Mouse (Mus musculus): ENCODE measurements at regions not wholly inside any gene's neighbourhood (a gene's known extent, or its start where the extent isn't known, plus 50 kb on each side); places are given as distances from the start of the nearest gene placed in this dataset.

DNA sequence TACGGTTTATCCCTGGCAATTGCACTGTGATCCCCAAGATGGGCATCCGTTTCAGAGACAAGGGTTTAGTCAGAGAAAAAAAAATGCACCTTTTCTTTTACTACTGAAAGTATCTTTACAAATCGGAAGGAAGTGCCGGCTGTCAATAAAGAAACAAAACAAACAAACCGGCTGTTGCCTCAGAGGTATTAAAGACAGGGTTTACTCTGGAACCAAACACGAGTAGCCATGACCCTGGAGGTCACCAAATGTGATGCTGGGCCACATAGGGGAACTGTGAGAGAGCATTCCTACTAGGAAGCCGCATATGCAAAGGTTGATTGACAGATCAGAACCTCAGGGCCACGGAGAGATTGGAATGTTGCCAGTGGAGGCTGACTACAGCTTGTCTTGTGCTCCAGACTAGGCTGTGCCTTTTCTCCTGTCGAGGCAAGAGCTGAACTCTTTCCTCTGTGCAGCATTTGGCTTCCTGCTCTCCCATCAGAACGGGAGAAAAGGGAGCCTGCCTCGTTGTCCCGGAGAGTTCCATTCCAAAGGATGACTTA, 643.8 kb upstream of the Tmem132c start:
- Histone ChIP-seq H3K27ac (ENCODE audit: insufficient read depth, low read depth, low read length) (no peak overlapping the region), H3K36me3 (ENCODE audit: control insufficient read depth, insufficient read depth, low read length) (no peaks in the 10 kb centered on the region), H3K4me1 (ENCODE audit: control insufficient read depth, insufficient read depth, insufficient read length, low read length) (no peaks in the 10 kb centered on the region), H3K4me3 (ENCODE audit: low read depth, low read length) (no peak overlapping the region), H3K27me3 (ENCODE audit: control insufficient read depth, insufficient read depth, low read length) (no peaks in the 10 kb centered on the region)
- TF ChIP-seq CTCF (IDR thresholded peaks at IDR 0.05; ENCODE audit: extremely low read depth, insufficient read length, insufficient replicate concordance, low read depth, low read length) (no peak), POLR2A (IDR thresholded peaks at IDR 0.05; ENCODE audit: low read depth, low read length) (no peak)
- 67% methylated on average over 12 of the region's 12 CpGs for WGBS

DNA sequence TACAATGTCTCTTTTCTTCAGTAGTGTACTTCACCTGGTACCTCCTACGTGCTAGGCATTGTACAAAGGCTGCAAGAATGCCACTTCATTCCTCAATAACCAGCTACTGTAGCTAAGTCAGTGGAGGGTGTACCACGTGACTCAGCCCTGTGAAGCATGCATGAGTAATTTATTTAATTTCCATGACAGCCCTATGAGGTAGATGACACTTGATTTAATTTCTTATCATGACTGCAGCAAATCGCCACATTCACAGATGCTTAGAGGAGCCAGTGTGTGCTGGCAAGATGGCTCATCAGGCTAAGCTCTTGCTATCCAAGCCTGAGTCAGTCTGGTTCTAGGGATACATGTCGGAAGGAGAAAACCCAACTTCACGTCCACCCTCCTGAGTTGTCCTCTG, 642.0 kb upstream of the Tmem132c start:
- no peaks in the 10 kb centered on the region for H3K36me3 ChIP-seq (ENCODE audit: control insufficient read depth, insufficient read depth, low read length)
- WGBS: 79% methylated on average over 5 of the region's 5 CpGs
- TF ChIP-seq CTCF (IDR thresholded peaks at IDR 0.05; ENCODE audit: extremely low read depth, insufficient read length, insufficient replicate concordance, low read depth, low read length) (no peak), POLR2A (IDR thresholded peaks at IDR 0.05; ENCODE audit: low read depth, low read length) (no peak)

DNA sequence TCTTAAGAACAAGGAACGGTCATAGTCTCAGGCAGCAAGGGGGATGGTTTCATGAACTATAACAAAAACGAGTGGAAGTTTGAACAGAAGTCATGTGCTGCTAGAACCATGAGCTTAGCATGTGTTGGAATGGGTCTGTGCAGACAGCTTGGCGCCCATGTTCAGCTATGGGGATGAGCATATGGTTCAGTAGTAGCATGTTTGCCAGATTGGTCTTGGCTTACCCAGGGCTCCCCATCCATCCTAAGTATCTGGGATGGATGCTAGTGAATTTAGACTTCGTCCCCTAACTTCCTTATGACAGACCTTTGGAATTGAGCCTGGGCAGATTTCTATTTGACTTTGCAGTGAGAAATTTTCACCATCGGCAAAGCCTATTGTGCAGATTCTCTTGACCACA, 634.9 kb upstream of the Tmem132c start:
- H3K4me1 ChIP-seq (ENCODE audit: control insufficient read depth, insufficient read depth, insufficient read length, low read length): no peaks in the 10 kb centered on the region
- H3K27ac ChIP-seq (ENCODE audit: insufficient read depth, low read depth, low read length): no peak overlapping the region
- TF ChIP-seq CTCF (IDR thresholded peaks at IDR 0.05; ENCODE audit: extremely low read depth, insufficient read length, insufficient replicate concordance, low read depth, low read length) (no peak), POLR2A (IDR thresholded peaks at IDR 0.05; ENCODE audit: low read depth, low read length) (no peak)
- H3K4me3 ChIP-seq (ENCODE audit: low read depth, low read length): no peak overlapping the region
- H3K36me3 ChIP-seq (ENCODE audit: control insufficient read depth, insufficient read depth, low read length): no peaks in the 10 kb centered on the region
- 68% methylated on average over 5 of the region's 5 CpGs for WGBS
- no peaks in the 10 kb centered on the region for H3K27me3 ChIP-seq (ENCODE audit: control insufficient read depth, insufficient read depth, low read length)

More for the DNA sequence above, 642.0 kb upstream of the Tmem132c start:
- Histone ChIP-seq H3K27ac (ENCODE audit: insufficient read depth, low read depth, low read length) (no peak overlapping the region), H3K4me1 (ENCODE audit: control insufficient read depth, insufficient read depth, insufficient read length, low read length) (no peaks in the 10 kb centered on the region), H3K4me3 (ENCODE audit: low read depth, low read length) (no peak overlapping the region), H3K27me3 (ENCODE audit: control insufficient read depth, insufficient read depth, low read length) (no peaks in the 10 kb centered on the region)

DNA sequence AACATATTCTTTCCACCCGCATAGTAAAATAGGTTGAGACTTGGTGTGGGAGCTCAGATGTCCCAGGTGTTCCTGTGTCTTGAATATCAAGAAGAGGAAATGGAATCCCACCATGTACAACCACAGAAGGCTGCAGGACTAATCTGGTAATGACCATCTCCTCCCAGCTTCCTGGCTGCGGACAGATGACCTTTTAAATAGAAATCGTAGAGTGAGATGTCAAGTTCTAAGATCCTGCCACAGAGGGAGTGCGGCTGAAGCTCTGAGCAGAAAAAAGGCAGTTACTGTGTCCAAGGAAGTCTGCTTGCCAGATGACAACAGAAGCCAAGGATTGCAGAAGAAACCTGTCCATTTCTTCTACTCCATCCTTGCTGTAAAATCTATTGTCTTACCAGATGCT, 629.0 kb upstream of the Tmem132c start:
- no peaks in the 10 kb centered on the region for H3K4me1 ChIP-seq (ENCODE audit: control insufficient read depth, insufficient read depth, insufficient read length, low read length)
- 92% methylated on average over 4 of the region's 4 CpGs for WGBS
- no peak for TF ChIP-seq POLR2A (IDR thresholded peaks at IDR 0.05; ENCODE audit: low read depth, low read length)
- TF ChIP-seq CTCF (IDR thresholded peaks at IDR 0.05; ENCODE audit: extremely low read depth, insufficient read length, insufficient replicate concordance, low read depth, low read length): no peak
- no peaks in the 10 kb centered on the region for H3K27me3 ChIP-seq (ENCODE audit: control insufficient read depth, insufficient read depth, low read length)
- H3K27ac ChIP-seq (ENCODE audit: insufficient read depth, low read depth, low read length): no peak overlapping the region
- no peaks in the 10 kb centered on the region for H3K36me3 ChIP-seq (ENCODE audit: control insufficient read depth, insufficient read depth, low read length)
- H3K4me3 ChIP-seq (ENCODE audit: low read depth, low read length): no peak overlapping the region

DNA sequence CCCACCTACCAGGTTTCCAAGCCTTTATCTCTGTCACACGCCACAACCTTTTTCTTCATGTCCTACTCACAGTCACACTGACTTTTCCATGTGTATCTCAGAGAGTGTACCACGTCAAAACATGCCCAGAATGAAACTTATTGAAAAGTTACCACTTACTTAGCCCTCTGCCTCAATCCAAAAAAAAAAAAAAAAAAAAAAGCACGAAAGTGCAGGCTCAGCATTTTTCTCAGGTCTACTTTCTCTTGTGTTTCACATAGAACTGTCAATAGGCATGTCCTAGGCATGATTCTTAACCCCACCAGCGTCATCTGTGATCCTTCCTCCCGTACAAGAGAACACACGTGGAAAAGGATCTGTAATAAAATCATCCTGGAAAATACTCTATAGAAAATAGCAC, 619.1 kb upstream of the Tmem132c start:
- no peaks in the 10 kb centered on the region for H3K27me3 ChIP-seq (ENCODE audit: control insufficient read depth, insufficient read depth, low read length)

DNA sequence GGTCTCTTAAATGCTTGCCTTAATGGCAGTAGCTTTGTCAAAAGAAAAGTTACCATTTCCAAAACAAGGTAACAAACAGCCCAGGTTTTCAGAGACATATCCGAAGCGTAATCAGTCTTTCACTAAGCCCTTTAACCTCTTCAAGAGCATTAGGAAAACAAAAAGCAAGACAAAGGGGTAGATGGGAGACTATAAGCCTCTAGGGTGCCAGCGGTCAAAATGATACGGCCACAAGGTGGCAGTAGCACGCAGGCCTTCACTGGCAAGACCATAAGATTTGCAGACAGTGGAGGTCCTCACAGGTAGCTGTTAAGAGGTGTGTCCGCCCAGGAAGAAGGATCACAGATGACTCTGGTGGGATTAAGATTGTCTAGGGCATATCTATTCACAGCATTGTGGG, 618.4 kb upstream of the Tmem132c start:
- no peak overlapping the region for H3K4me3 ChIP-seq (ENCODE audit: low read depth, low read length)
- no peaks in the 10 kb centered on the region for H3K4me1 ChIP-seq (ENCODE audit: control insufficient read depth, insufficient read depth, insufficient read length, low read length)
- WGBS: 19% methylated on average over 6 of the region's 6 CpGs
- H3K36me3 ChIP-seq (ENCODE audit: control insufficient read depth, insufficient read depth, low read length): no peaks in the 10 kb centered on the region
- no peak overlapping the region for H3K27ac ChIP-seq (ENCODE audit: insufficient read depth, low read depth, low read length)
- H3K27me3 ChIP-seq (ENCODE audit: control insufficient read depth, insufficient read depth, low read length): no peaks in the 10 kb centered on the region
- TF ChIP-seq CTCF (IDR thresholded peaks at IDR 0.05; ENCODE audit: extremely low read depth, insufficient read length, insufficient replicate concordance, low read depth, low read length) (no peak), POLR2A (IDR thresholded peaks at IDR 0.05; ENCODE audit: low read depth, low read length) (no peak)

More for the DNA sequence above, 619.1 kb upstream of the Tmem132c start:
- Histone ChIP-seq H3K27ac (ENCODE audit: insufficient read depth, low read depth, low read length) (no peak overlapping the region), H3K36me3 (ENCODE audit: control insufficient read depth, insufficient read depth, low read length) (no peaks in the 10 kb centered on the region), H3K4me3 (ENCODE audit: low read depth, low read length) (no peak overlapping the region), H3K4me1 (ENCODE audit: control insufficient read depth, insufficient read depth, insufficient read length, low read length) (no peaks in the 10 kb centered on the region)
- 69% methylated on average over 6 of the region's 6 CpGs for WGBS
- TF ChIP-seq POLR2A (IDR thresholded peaks at IDR 0.05; ENCODE audit: low read depth, low read length) (no peak), CTCF (IDR thresholded peaks at IDR 0.05; ENCODE audit: extremely low read depth, insufficient read length, insufficient replicate concordance, low read depth, low read length) (no peak)

DNA sequence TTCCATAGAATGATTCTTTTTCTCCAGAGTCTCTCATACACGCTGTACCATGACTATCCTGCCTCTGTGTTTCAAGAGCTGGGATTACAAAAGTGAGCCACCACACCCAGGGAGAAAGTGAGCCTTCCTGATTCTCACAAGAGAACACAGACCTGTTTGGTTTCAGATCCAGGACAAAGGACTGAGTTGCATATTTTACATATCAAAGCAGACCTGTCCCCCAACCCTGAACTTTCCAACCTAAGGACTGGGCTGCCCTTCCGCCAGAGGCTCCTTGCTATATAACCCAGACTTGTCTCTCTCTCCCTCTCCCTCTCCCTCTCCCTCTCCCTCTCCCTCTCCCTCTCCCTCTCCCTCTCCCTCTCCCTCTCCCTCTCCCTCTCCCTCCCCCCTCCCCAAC, 611.8 kb upstream of the Tmem132c start:
- Histone ChIP-seq H3K27me3 (ENCODE audit: control insufficient read depth, insufficient read depth, low read length) (no peaks in the 10 kb centered on the region), H3K36me3 (ENCODE audit: control insufficient read depth, insufficient read depth, low read length) (no peaks in the 10 kb centered on the region), H3K27ac (ENCODE audit: insufficient read depth, low read depth, low read length) (no peak overlapping the region), H3K4me3 (ENCODE audit: low read depth, low read length) (no peak overlapping the region), H3K4me1 (ENCODE audit: control insufficient read depth, insufficient read depth, insufficient read length, low read length) (no peaks in the 10 kb centered on the region)
- WGBS: 30% methylated on average over 2 of the region's 2 CpGs
- no peak for TF ChIP-seq POLR2A (IDR thresholded peaks at IDR 0.05; ENCODE audit: low read depth, low read length)
- TF ChIP-seq CTCF (IDR thresholded peaks at IDR 0.05; ENCODE audit: extremely low read depth, insufficient read length, insufficient replicate concordance, low read depth, low read length): no peak

Measured in small intestine, adult 2 months (tissue).